In genomic region chr15:6278606-6279468, GRCm38 (mm10) we compare ENCODE assay signal across 8 mouse cellular contexts. TPM values are rescaled to one million over a fixed set of nuclear protein-coding genes. Genes with fewer than 3 reads are reported as not detected.
DNase-seq lines count a peak whose midpoint lies in the region; ATAC-seq lines count a peak whose summit lies in the region.

No protein-coding gene starts in this region.

- peaks cover 26% of the 10 kb centered on the region for H3K4me1 ChIP-seq in limb, embryonic 10.5 days
- H3K4me1 ChIP-seq in liver, embryonic 11.5 days (replicated peaks; ENCODE audit: control insufficient read depth, insufficient read depth, low read length) = no peaks in the 10 kb centered on the region
- H3K4me1 ChIP-seq in midbrain, embryonic 15.5 days = no peaks in the 10 kb centered on the region

- WGBS in limb, embryonic 10.5 days = 77% methylated on average over 11 of the region's 11 CpGs
- 74% methylated on average over 11 of the region's 11 CpGs for WGBS in liver, embryonic 11.5 days
- whole genome bisulfite sequencing in midbrain, embryonic 15.5 days = 68% methylated on average over 11 of the region's 11 CpGs

- H3K4me2 ChIP-seq in liver, embryonic 11.5 days = no peak overlapping the region
- H3K4me2 ChIP-seq in midbrain, embryonic 15.5 days = no peak overlapping the region

- H3K9ac ChIP-seq in liver, embryonic 11.5 days (ENCODE audit: low read depth, low read length) = no peak overlapping the region
- no peak overlapping the region for H3K9ac ChIP-seq in midbrain, embryonic 15.5 days

- peak; percentile 17 for DNase-seq in embryo, embryonic 10.5 days (ENCODE audit: low spot score)
- DNase-seq in embryo, embryonic 10 days (ENCODE audit: low spot score) = no peak
- peak; percentile 57 for DNase-seq in 3T3-L1 (ENCODE audit: low read depth, low spot score)
- peak; percentile 95 for DNase-seq in heart, adult 11 months
- no peak for DNase-seq in limb, embryonic 10.5 days (ENCODE audit: low spot score)
- no peak for DNase-seq in liver, embryonic 11.5 days (ENCODE audit: low spot score)
- DNase-seq in layer of hippocampus, postnatal 25 days (ENCODE audit: extremely low spot score in 1 of 2, low spot score in 1 of 2) = no peak

- peak overlapping the region; percentile 71; the same call in 1 of the 2 replicates for H3K27ac ChIP-seq in limb, embryonic 10.5 days
- no peak overlapping the region for H3K27ac ChIP-seq in liver, embryonic 11.5 days (ENCODE audit: low read depth, low read length)
- no peak overlapping the region for H3K27ac ChIP-seq in midbrain, embryonic 15.5 days

- no peaks in the 10 kb centered on the region for H3K9me3 ChIP-seq in limb, embryonic 10.5 days (replicated peaks)
- no peaks in the 10 kb centered on the region for H3K9me3 ChIP-seq in liver, embryonic 11.5 days (ENCODE audit: control insufficient read depth, low read length)
- H3K9me3 ChIP-seq in midbrain, embryonic 15.5 days = no peaks in the 10 kb centered on the region

- H3K27me3 ChIP-seq in limb, embryonic 10.5 days (ENCODE audit: low read depth, poor library complexity, severe bottlenecking) = no peaks in the 10 kb centered on the region
- H3K27me3 ChIP-seq in liver, embryonic 11.5 days (replicated peaks; ENCODE audit: control insufficient read depth, insufficient read depth, low read length) = no peaks in the 10 kb centered on the region
- H3K27me3 ChIP-seq in midbrain, embryonic 15.5 days (replicated peaks) = no peaks in the 10 kb centered on the region

- no peak overlapping the region for H3K4me3 ChIP-seq in limb, embryonic 10.5 days
- no peak overlapping the region for H3K4me3 ChIP-seq in liver, embryonic 11.5 days (ENCODE audit: low read depth, low read length)
- H3K4me3 ChIP-seq in midbrain, embryonic 15.5 days = no peak overlapping the region

- no peaks in the 10 kb centered on the region for H3K36me3 ChIP-seq in limb, embryonic 10.5 days
- H3K36me3 ChIP-seq in liver, embryonic 11.5 days (ENCODE audit: control insufficient read depth, insufficient read depth, low read length) = no peaks in the 10 kb centered on the region
- H3K36me3 ChIP-seq in midbrain, embryonic 15.5 days (replicated peaks) = no peaks in the 10 kb centered on the region

- no peak for ATAC-seq in liver, embryonic 11.5 days (replicated peaks; ENCODE audit: low FRiP score)
- no peak for ATAC-seq in midbrain, embryonic 15.5 days (replicated peaks)

RNA-seq across cellular contexts. Expression of gene Dab2, which starts 20.8 kb away (rescaled TPM):
- polyA plus RNA-seq in limb, embryonic 10.5 days (2016; fragmentation: Nextera tagmentation; extraction: Ambion mirVana) = 21.3 and 35.6 TPM in 2 replicates
- 37.6 and 43.2 TPM in 2 replicates for polyA plus RNA-seq in liver, embryonic 11.5 days (2014; fragmentation: Nextera tagmentation; extraction: Ambion mirVana)
- total RNA-seq in layer of hippocampus, postnatal 25 days (2021) = 10 to 100 TPM; 10.7 to 14.1 TPM
- polyA plus RNA-seq in midbrain, embryonic 15.5 days (2015; fragmentation: Nextera tagmentation; extraction: Ambion mirVana) = 20.3 and 21.2 TPM in 2 replicates

Comparison
In these comparisons a context has a peak if more than half of its experiments do, and no peak if none do; other contexts are left out.
1. DNase-seq: peak in embryo, embryonic 10.5 days (single experiment), 3T3-L1 (single experiment) and heart, adult 11 months (single experiment); none in embryo, embryonic 10 days (single experiment), limb, embryonic 10.5 days (single experiment), liver, embryonic 11.5 days (single experiment) and layer of hippocampus, postnatal 25 days (0 of 2).